Mouse (Mus musculus) spleen, adult 2 months (tissue): ENCODE measurements at regions not wholly inside any gene's neighbourhood (a gene's known extent, or its start where the extent isn't known, plus 50 kb on each side); places are given as distances from the start of the nearest gene placed in this dataset.

ENCODE experiments used
- CTCF ChIP-seq: fragments of 200-500 bp; IDR thresholded peaks from 2 replicates; pipeline ENCODE4 v1.5.1; 2011; ENCODE audit warnings: mild to moderate bottlenecking, inconsistent platforms; ENCODE audit not compliant: insufficient read depth, insufficient read length, insufficient replicate concordance; ENCODE audit errors: extremely low read depth
- POLR2A ChIP-seq: fragments of 200-500 bp; IDR thresholded peaks from 2 replicates; pipeline ENCODE4 v1.6.1; 2011; ENCODE audit warnings: low read depth, low read length, inconsistent platforms

DNA sequence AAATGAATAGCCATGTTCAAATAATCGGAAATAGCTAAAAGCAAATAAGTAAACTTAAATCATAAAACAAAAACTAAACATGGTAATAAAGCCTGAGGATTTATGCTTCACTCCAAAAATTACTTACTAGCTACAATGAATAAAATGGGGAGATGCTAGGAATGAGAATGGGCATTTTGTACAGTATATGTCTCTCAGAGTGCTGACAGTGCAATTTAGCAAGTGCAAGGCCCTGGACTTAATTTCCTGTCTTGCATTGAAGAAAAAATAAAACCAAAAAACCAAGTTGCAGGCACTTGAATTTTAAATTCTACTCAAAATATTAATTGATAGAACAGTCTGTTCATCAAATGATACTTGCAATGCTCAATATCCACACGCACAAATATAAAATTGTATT lies 232.4 kb downstream of the Fgf10 start:
- TF ChIP-seq CTCF (no peak), POLR2A (no peak)
